Mouse (Mus musculus) heart, postnatal 14 days (tissue): ENCODE results near the gene Ldhd. TPM values are rescaled to one million over a fixed set of nuclear protein-coding genes. Genes with fewer than 3 reads are reported as not detected.

ENCODE experiments used
- DNase-seq, 2 experiments: peaks; one replicate each; pipeline ENCODE4 v3.0.0; 2021 to 2022
- intact Hi-C: fragments of 180-260 bp; cut with DNase I; formaldehyde crosslinking; loops from one replicate; pipeline ENCODE4 v1.15.1; 2025
- total RNA-seq, 2 experiments: library from RNA; stranded (reverse); gene quantifications; 2 replicates each; pipeline ENCODE4 v1.2.3; 2021

The Ldhd gene
- total RNA-seq, 2 experiments from 2014 or later: 11.7 to 12.4 TPM

- no peak for DNase-seq
- intact Hi-C loops: loop anchor here (5.0 kb wide), 1 partner anchor 38 kb away; no protein-coding TSS in a partner anchor
Measured at GRCm38 (mm10) chr8:111599707-111600444, 30.3 kb downstream of the Ldhd start.

GRCm38 (mm10) chr8:111597310-111597709 is 32.9 kb downstream of the Ldhd start:
- DNase-seq: peak in 1 of 2 experiments; percentile 32
- intact Hi-C loops: loop anchor here (5.0 kb wide), 1 partner anchor 35 kb away; no protein-coding TSS in a partner anchor

GRCm38 (mm10) chr8:111596485-111596821 is 33.7 kb downstream of the Ldhd start:
- DNase-seq: no peak
- intact Hi-C loops: loop anchor here (5.0 kb wide), 1 partner anchor 34 kb away; no protein-coding TSS in a partner anchor

DNA sequence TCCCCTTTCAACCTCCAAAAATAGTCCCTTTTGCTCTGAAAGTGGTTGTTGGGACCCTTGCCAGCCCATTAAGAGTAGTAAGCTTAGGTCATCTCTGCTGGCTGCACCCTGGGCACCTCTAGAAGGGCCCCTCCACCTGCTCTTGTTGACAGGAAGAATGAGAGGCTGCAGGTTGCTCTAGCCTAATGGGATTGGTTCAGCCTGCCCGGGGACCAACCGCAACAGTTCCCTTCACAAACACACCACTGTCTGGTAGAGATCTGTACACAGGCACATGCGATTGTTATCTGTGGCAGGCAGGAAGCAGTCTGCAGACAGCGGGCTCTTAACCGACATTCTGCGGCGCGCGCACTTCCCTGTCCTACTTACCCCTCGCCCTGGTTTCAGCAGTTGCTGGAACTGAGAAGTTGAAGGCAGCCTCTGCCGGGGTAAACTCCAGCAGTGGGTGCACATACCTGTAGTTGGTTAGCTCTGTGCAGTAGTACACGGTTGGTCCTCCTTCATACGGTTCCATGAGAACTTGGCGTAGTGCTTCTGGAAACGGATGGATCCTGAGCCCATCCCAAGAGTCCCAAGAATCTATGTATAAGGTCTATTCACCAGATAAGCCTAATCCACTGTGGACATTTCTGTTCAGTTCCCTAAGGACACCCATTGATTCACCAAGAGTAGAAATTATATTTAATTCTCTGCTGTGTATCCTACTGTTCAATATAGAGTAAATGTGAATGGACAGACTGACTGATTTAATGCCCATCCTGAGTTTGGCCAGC is 34.3 kb downstream of the Ldhd start:
- intact Hi-C loops: loop anchor here (5.0 kb wide), 1 partner anchor 34 kb away; no protein-coding TSS in a partner anchor
- DNase-seq: peak; percentile 54 to 55

- DNase-seq: no peak
- intact Hi-C loops: loop anchor here (5.0 kb wide), 1 partner anchor 33 kb away; no protein-coding TSS in a partner anchor
Measured at GRCm38 (mm10) chr8:111594951-111595350, 35.2 kb downstream of the Ldhd start.

- no peak for DNase-seq
- intact Hi-C loops: no loop called here
Measured at GRCm38 (mm10) chr8:111594044-111594840, 35.9 kb downstream of the Ldhd start.

DNA sequence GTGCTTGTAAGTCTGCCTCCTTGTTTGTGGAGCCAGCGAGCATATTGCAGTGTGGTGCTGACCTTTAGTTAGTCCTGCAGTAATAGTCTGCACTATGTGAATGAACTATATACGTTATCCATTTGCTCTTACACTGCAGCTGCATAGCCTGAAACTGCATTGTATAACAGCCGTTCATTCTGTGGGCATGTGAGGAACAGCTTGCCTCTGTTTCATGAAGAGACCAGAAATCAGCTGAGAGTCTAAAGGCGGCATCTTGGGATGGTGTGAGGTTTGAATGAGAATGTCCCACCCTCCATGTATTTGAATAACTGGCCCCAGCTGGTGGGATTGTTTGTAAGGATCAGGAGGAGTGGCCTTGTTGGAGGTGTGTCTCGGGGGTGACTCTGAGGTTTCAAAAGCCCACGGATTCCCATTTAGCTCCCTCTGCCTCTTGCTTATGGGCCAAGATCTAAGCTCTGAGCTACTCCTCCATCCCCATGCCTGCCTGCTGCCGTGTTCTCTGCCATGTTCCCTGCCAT is 37.7 kb downstream of the Ldhd start:
- intact Hi-C loops: no loop called here
- DNase-seq: no peak

GRCm38 (mm10) chr8:111591176-111591575 is 39.0 kb downstream of the Ldhd start:
- DNase-seq: no peak
- intact Hi-C loops: no loop called here

DNA sequence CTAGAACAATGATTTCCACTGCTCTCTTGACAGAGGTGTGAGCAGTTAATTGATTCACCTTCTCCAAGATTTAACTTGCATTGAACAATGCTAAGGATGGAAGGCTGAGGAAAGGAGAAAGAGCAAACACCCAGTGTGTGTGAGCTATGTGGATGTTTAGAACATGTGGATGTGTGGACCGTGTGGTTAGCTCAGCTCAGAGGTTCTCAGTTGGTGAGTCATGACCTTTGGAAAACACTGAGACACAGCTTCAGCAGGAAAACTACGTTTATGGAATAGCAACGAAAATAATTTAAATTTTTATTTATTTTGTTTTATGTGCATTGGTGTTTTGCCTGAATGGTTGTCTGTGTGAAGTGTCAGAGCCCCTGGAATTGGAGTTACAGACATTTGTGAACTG is 40.0 kb downstream of the Ldhd start:
- no peak for DNase-seq
- intact Hi-C loops: no loop called here

- intact Hi-C loops: no loop called here
- DNase-seq: no peak
Measured at GRCm38 (mm10) chr8:111588336-111588735, 41.8 kb downstream of the Ldhd start.

DNA sequence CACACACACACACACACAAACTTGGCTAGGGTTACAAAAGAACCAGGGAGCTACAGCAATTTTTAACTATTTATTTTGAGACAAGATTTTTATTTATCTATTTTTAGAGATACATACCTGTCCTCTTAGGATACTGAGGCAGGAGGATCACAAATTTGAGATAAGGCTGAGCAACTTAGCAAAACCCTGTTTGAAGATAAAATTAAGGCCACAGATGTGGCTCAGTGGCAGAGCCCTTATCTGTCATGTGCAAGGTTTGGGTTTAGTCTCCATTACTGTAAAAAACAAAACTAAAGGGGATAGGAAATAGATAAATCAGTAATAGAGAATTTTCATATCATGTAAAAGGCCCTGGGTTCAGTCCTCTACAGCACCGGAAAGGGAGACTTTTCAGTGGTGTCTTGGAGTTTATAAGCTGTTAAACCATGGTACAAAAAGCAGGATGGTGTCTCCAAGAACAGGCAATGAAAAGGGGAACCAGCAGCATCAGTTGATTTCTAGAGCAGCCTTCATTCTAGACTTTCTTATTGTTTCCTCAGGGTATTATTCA is 42.6 kb downstream of the Ldhd start:
- intact Hi-C loops: no loop called here
- no peak for DNase-seq

- no peak for DNase-seq
- intact Hi-C loops: no loop called here
Measured at GRCm38 (mm10) chr8:111584946-111585345, 45.2 kb downstream of the Ldhd start.

- DNase-seq: no peak
- intact Hi-C loops: no loop called here
Measured at GRCm38 (mm10) chr8:111582386-111582785, 47.8 kb downstream of the Ldhd start.

GRCm38 (mm10) chr8:111580306-111580705 is 49.9 kb downstream of the Ldhd start:
- peak; percentile 21 to 41 for DNase-seq

GRCm38 (mm10) chr8:111579318-111579717 is 50.9 kb downstream of the Ldhd start:
- intact Hi-C loops: no loop called here

More at GRCm38 (mm10) chr8:111580306-111580705, 49.9 kb downstream of the Ldhd start:
- intact Hi-C loops: no loop called here

DNA sequence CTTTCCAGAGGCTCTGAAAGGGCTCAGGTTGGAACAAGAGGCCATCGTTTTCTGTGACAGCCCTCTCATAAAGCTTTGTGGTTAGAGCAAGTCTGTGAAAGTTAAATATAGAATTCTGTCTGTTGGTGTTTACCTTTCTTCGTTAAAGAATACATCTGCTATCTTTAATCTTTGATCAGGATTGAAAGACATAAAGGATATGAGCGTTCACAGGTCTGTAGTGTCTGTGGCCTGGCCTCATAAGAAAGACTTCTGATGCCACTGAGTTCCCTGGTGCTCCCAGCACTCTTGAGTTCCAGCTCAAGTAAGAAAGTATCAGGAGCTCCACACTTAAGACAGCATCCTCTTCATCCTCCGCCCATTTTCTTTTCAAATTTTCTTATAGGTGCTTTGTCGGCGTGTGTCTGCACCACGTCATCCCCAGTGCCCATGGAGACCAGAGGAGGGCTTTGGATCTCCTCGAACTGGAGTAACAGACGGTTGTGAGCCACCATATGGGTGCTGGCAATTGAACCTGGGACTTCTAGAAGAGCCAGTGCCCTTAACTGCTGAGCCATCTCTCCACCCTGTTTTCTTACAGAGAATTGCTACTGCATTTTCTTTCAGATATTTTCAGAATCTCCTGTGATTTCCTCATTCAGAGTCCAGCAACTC is 52.2 kb downstream of the Ldhd start:
- intact Hi-C loops: no loop called here
- no peak for DNase-seq

More at GRCm38 (mm10) chr8:111579318-111579717, 50.9 kb downstream of the Ldhd start:
- DNase-seq: no peak

- intact Hi-C loops: no loop called here
- DNase-seq: no peak
Measured at GRCm38 (mm10) chr8:111576501-111576900, 53.7 kb downstream of the Ldhd start.

DNA sequence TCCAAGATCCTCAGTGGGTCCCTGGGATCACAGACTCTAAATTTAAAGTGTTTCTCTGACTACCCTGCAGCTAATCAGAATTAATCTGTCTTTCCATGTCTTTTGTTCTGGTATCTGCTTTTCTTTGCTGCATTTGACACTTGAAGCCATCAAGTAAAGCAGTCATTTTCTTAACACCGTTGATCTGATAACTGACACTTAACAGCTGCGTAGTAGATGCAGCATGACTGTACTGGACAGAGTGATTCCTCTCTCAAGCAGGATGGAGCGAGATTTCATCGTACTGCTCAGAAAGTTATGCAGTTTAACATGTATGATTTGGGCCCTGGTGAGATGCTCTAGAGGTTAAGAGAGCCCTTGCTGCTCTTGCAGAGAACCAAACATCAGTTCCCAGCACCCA is 54.7 kb downstream of the Ldhd start:
- intact Hi-C loops: no loop called here
- DNase-seq: no peak

GRCm38 (mm10) chr8:111574016-111574415 is 56.2 kb downstream of the Ldhd start:
- DNase-seq: no peak
- intact Hi-C loops: no loop called here
